Mouse (Mus musculus) yolk sac, embryonic 10.5 days (tissue): Measurements from ENCODE around the gene Rapgef1.

Experiments used
- DNase-seq: peaks from one replicate; pipeline ENCODE4 v3.0.0-alpha.2; 2017; ENCODE audit warnings: low spot score

Rapgef1 gene

GRCm38 (mm10) chr2:29619484-29620300 lies at the start of gene Rapgef1:
Gene Rapgef1 (plus strand): TSS chr2:29619720.
- peak; percentile 69 for DNase-seq

DNA sequence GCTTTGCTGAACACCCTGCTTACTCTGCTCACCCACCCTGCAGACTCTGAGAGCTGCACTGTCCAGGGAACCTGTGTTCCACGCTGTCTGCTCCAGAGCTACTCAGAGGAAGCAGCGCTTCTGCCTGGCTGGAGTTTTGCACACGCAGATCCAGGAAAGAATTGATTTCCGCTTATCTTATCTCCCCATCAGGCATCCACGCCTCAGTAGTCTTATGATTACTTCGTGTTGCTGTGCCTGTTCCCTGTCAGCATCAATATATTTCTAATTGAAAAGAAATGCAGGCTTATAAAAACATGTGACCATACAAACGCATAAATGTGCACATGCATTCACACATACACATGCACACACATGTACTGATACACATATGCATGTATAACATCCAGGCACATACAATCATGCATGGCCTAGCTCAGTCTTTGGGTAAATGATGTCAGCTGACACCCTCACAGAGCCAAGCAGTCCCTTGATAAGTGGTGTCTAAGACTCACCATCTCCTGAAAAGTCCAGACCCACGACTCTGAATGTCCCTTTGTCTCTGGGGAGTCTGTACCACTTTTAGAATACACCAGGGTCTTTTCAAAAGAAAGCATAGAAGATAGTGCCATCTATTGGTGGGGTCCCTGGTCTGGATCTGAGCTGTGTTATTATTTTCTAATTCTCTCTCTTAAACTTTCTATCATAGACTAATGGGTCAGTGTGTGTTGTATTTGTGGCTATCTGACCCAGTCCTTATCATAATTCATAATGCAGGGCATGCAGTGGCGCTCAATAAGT lies 47.4 kb upstream of the Rapgef1 start:
- no peak for DNase-seq

- no peak for DNase-seq
These were observed 46.6 kb upstream of the Rapgef1 start for GRCm38 (mm10) chr2:29572811-29573427.

- peak; percentile 53 for DNase-seq
These were observed 45.9 kb upstream of the Rapgef1 start for GRCm38 (mm10) chr2:29573591-29573990.

DNA sequence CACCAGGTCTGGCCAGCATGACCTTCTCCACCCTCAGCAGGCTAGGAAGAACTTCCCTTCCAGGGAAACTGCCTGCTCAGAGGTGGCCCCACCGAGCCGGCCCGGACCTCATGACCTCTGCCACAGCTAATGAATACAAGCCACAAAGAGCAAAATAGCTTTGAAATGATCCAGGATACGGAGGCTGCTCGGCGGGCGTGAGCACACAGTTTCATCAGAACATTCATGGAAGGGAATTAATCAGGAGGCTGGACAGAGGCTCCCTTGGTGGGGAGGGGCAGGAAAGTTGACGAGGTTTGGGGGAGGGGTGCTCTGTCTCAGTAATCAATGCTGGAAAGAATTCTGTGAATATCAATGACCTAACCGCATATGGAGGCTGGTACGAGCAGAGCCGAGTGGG lies 45.3 kb upstream of the Rapgef1 start:
- DNase-seq: no peak

GRCm38 (mm10) chr2:29582415-29582814 lies 37.1 kb upstream of the Rapgef1 start:
- DNase-seq: peak; percentile 35

- DNase-seq: no peak
These were observed 33.4 kb upstream of the Rapgef1 start for GRCm38 (mm10) chr2:29586017-29586702.

GRCm38 (mm10) chr2:29588006-29588405 lies 31.5 kb upstream of the Rapgef1 start:
- no peak for DNase-seq

DNA sequence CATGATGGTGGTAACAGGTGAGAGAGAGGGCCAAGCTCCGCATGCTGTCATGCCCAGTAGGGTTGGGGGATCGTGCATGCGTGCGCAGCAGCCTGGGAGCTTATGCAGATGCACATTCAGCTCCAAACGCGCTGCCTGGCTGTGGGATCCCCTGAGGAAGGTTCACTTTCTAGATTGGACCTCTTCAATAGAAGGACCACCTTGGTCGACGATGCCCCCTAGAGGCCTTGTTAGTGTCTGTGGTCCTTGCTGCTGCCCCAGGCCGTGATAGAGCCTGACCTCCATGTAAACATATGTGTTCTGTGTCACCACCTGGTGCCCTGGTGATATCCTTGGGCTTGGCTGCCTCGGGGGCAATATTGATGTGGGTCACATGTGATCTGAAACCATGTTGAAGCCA lies 30.3 kb upstream of the Rapgef1 start:
- DNase-seq: no peak

DNA sequence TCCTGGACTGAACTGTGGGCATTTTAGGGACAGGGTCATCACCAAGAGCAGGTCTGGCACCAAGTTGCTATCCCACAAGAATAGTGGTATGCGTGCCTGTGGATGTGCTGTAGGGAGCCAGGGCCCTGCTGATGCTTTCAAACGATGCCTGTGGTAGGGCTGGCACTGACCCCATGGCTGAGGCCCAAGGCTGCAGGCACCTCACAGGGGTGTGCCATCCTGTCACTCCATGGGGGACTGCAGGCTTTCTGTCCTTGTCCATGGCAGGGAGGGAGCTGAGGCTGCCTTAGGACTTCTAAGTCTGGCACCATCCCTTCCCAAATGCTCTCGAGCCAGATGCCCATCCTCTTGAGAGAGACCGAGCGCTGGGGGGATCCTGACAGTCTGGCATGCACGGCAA lies 27.9 kb upstream of the Rapgef1 start:
- no peak for DNase-seq

DNA sequence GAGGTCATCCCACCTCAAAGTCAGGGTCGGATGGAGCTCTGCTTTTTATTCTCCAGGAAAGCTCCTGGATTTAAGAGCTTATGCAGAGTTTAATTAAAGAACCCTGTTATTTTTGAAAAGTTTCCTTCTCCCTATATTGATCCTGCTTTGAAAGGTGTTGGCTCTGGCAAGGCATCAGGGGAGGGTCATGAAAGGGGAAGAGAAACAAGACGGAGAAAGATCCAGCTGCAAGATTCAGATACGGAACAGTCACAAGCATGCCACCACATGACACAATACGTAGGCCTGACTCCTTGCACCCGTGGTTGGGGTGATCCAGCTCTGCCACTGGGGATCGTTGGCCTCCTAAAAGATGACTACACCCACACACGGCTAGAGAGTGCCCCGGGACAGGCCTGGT lies 27.0 kb upstream of the Rapgef1 start:
- no peak for DNase-seq

DNA sequence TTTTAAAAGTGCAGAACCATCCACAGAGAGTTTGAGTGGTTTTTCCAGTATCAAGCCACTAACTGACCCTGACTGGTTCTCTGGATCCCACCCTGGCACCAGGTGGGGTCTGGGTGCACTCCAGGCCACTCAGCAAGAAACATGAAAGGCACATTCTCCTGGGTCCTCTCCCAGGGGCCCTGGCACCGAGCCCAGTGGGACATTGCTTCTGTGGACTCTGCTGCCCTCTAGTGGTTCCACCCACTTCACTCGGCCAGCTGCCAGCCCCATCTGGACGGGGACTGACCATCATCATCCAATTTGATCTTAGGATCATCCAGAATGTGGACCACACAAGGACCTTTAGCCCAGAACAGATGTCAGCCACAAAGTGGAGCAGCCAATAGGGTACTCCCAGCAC lies 15.6 kb upstream of the Rapgef1 start:
- peak; percentile 35 for DNase-seq

GRCm38 (mm10) chr2:29605591-29605990 lies 13.9 kb upstream of the Rapgef1 start:
- DNase-seq: no peak

- no peak for DNase-seq
These were observed 13.1 kb upstream of the Rapgef1 start for GRCm38 (mm10) chr2:29606460-29606859.

DNA sequence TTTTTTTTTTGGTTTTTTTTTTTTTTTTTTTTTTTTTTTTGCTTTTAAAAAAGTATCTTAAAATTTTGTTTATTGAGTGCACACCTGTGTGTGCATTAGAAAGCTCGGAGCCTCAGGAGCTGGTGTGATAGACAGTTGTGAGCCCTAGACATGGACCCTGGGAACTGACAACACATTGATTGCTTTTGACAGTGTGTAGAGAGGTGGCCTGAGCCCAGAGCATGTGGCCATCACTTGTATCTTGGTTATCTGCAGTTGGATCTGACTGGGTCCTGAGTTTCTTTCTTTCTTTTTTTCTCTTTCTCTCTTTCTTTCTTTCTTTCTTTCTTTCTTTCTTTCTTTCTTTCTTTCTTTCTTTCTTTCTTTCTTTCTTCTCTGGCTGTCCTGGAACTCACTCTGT lies 2.2 kb upstream of the Rapgef1 start:
- DNase-seq: no peak

GRCm38 (mm10) chr2:29618926-29619483 lies 515 bp upstream of the Rapgef1 start:
- DNase-seq: no peak

DNA sequence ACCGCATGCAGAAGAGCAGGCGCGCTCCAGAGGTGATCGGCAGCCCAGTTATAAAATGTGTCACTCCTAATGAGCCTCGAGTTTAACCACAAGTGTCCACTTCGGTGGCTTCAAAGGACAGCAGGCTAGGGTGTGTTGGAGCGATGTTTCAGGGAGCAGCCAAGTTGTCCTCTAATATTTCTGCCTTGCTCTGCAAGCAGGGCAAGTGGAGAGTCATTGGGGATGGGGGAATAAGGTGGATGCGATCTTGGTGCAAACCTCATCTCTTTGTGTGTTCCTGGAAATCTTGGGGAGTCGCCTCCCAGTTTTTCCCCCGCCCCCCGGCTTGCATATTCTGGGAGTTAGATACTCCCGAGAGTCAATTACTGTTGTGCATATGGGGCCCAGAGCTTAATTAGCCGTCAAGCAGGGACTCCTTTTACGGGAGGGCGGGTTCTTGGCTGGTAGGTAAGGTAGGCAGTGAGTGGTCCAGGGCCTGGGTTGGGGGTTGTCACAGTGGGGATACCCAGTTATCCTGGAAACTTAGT lies 844 bp downstream of the Rapgef1 start:
- no peak for DNase-seq

DNA sequence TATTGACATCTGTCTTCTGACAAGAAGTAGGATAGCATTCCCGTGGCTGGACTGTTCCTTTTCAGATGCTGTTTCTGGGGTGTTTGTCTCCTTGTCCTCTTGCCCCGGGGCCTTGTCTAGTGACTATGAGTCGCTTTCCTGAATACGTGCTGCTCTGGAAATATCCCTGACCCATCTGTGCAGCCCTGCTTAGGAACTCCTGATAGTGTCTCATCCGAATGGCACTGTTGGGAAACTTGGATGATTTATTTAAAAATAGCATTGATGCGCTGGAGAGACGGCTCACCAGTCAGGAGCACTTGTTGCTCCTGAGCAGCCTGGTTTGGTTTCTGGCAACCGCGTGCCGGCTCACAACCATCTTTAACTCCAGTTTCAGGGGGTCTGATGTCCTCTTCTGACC lies 1.6 kb downstream of the Rapgef1 start:
- no peak for DNase-seq

- no peak for DNase-seq
These were observed 2.1 kb downstream of the Rapgef1 start for GRCm38 (mm10) chr2:29621636-29622035.

DNA sequence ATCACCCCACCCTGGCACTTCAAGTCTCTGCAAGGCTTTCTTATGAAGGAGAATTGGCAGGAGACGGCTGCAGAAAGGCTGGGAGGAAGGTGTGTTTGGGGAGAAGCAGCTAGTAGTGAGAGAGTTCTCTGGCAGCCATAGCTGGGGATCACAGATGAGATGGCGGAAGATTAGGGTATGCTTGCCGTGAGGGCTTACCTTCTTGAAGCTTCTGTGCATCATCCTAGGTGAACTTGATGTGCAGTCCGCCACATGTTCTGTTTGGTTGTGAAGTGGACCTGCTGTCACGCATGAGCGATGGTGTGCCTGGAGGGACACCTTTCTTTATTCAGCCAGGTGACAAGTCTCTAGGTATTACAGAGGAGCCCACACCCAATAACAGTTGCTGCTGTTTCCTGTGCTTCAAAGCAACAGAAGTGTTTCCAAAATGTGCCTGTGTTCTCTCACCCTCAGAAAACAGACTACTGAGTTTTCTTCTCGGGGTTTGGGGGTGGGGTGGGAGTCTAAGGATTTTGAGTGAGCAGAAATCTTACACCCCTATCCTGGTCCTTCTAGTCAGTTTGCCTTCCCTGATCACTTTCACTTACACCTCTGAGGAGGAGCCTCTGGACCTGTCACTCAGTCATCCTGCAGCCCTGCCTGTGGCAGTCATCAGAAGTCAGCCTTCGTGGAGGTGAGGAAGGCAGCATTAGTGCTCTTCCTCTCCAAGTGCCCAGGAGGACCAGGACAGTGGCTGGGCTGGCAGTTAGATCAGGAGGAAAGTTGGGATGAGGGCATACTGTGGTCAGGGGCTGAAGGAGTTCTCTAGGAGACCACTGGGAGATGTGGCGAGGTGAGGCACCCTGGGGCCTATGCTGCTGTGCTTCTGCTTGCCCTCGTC lies 2.8 kb downstream of the Rapgef1 start:
- DNase-seq: no peak
